Comparison of ENCODE assay signal across 9 mouse cellular contexts in genomic region chr15:102245461-102245881, GRCm38 (mm10). TPM values are rescaled to one million over a fixed set of nuclear protein-coding genes. Genes with fewer than 3 reads are reported as not detected.
DNase-seq lines count a peak whose midpoint lies in the region; ATAC-seq and TF ChIP-seq lines count a peak whose summit lies in the region.
"Had no signal": no experiment of that assay in that cellular context is flagged by ENCODE, and none has a peak within 500 bp of the region (broad histone marks: within the 10 kb centered on the region; RNA-seq: fewer than 3 reads in every experiment).

No protein-coding gene starts in this region.

- intact Hi-C loops in heart, postnatal 14 days (cut with DNase I), result no loop called here

- peak overlapping the region; percentile 61 for H3K9ac ChIP-seq in heart, embryonic 11.5 days (ENCODE audit: low read depth, low read length)
- H3K9ac ChIP-seq in hindbrain, embryonic 12.5 days, result no peak overlapping the region
- peak overlapping the region; percentile 70 for H3K9ac ChIP-seq in lung, postnatal 0 days (replicated peaks; ENCODE audit: low read depth)

- H3K36me3 ChIP-seq in heart, embryonic 11.5 days (ENCODE audit: control insufficient read depth, insufficient read depth, low read length), result no peaks in the 10 kb centered on the region
- no peaks in the 10 kb centered on the region for H3K36me3 ChIP-seq in hindbrain, embryonic 12.5 days
- H3K36me3 ChIP-seq in lung, postnatal 0 days (ENCODE audit: insufficient read depth, low read length), result no peaks in the 10 kb centered on the region

- peak overlapping the region; percentile 93 for H3K4me2 ChIP-seq in heart, embryonic 11.5 days
- peak overlapping the region; percentile 97 for H3K4me2 ChIP-seq in hindbrain, embryonic 12.5 days (replicated peaks)
- H3K4me2 ChIP-seq in lung, postnatal 0 days (replicated peaks; ENCODE audit: low read depth, low read length), result peak overlapping the region; percentile 72

- peaks cover 57% of the 10 kb centered on the region for H3K27me3 ChIP-seq in heart, embryonic 11.5 days (ENCODE audit: control insufficient read depth, insufficient read depth, low read length)
- peaks cover 96% of the 10 kb centered on the region for H3K27me3 ChIP-seq in hindbrain, embryonic 12.5 days
- H3K27me3 ChIP-seq in lung, postnatal 0 days (replicated peaks; ENCODE audit: insufficient read depth, low read length), result no peaks in the 10 kb centered on the region

- no peaks in the 10 kb centered on the region for H3K9me3 ChIP-seq in heart, embryonic 11.5 days (replicated peaks; ENCODE audit: control insufficient read depth, low read length)
- no peaks in the 10 kb centered on the region for H3K9me3 ChIP-seq in hindbrain, embryonic 12.5 days (replicated peaks)
- H3K9me3 ChIP-seq in lung, postnatal 0 days (ENCODE audit: low read length), result no peaks in the 10 kb centered on the region

- no peak for DNase-seq in heart, postnatal 14 days
- peak; percentile 66 for DNase-seq in adipocyte (ENCODE audit: low spot score)
- peak; percentile 37 for DNase-seq in lung, postnatal 0 days (ENCODE audit: low spot score)
- DNase-seq in left cerebral cortex, adult 18-20 months (ENCODE audit: low spot score in 2 of 2), result no peak
- DNase-seq in thymus, postnatal 0 days (ENCODE audit: low spot score), result no peak
- DNase-seq in cerebellum, adult 8-10 months, result no peak

- peaks cover 39% of the 10 kb centered on the region for H3K4me1 ChIP-seq in heart, embryonic 11.5 days (ENCODE audit: control insufficient read depth, insufficient read depth, low read length)
- peaks cover 46% of the 10 kb centered on the region for H3K4me1 ChIP-seq in hindbrain, embryonic 12.5 days
- peaks cover 37% of the 10 kb centered on the region for H3K4me1 ChIP-seq in lung, postnatal 0 days (ENCODE audit: insufficient read depth, low read depth, low read length)

- no peak for TF ChIP-seq CTCF in lung, postnatal 0 days (IDR thresholded peaks at IDR 0.05)

- ATAC-seq in heart, embryonic 11.5 days (replicated peaks; ENCODE audit: insufficient number of reproducible peaks, low FRiP score, low TSS enrichment), result no peak
- no peak for ATAC-seq in hindbrain, embryonic 12.5 days (ENCODE audit: low FRiP score)
- no peak for ATAC-seq in lung, postnatal 0 days

- H3K4me3 ChIP-seq in heart, embryonic 11.5 days (ENCODE audit: low read depth, low read length), result peak overlapping the region; percentile 59
- peak overlapping the region; percentile 57 for H3K4me3 ChIP-seq in hindbrain, embryonic 12.5 days
- peak overlapping the region; percentile 67 for H3K4me3 ChIP-seq in lung, postnatal 0 days (ENCODE audit: low read depth, low read length)

- TF ChIP-seq EP300 in lung, postnatal 0 days (IDR thresholded peaks at IDR 0.05), result no peak

- no peak overlapping the region for H3K27ac ChIP-seq in heart, embryonic 11.5 days (ENCODE audit: low read depth, low read length)
- H3K27ac ChIP-seq in hindbrain, embryonic 12.5 days, result no peak overlapping the region
- H3K27ac ChIP-seq in lung, postnatal 0 days (ENCODE audit: low read length), result peak overlapping the region; percentile 99

- WGBS in heart, embryonic 11.5 days (ENCODE audit: insufficient replicate concordance), result 3% methylated on average over 14 of the region's 14 CpGs
- 3% methylated on average over 14 of the region's 14 CpGs for WGBS in hindbrain, embryonic 12.5 days
- WGBS in lung, postnatal 0 days, result 1% methylated on average over 14 of the region's 14 CpGs

RNA-seq across cellular contexts. Expression of gene Rarg, which starts 11.8 kb away (rescaled TPM):
- 11.2 and 13.4 TPM in 2 replicates for polyA plus RNA-seq in heart, embryonic 11.5 days (2014; fragmentation: Nextera tagmentation; extraction: Ambion mirVana)
- total RNA-seq in heart, postnatal 14 days (2021), result 10 to 100 TPM; 18.9 to 21.1 TPM
- polyA plus RNA-seq in hindbrain, embryonic 12.5 days (2016; fragmentation: Nextera tagmentation; extraction: Ambion mirVana), result 42.2 and 45.6 TPM in 2 replicates
- polyA plus RNA-seq in lung, postnatal 0 days (2015; fragmentation: Nextera tagmentation; extraction: Ambion mirVana), result 35.8 and 40.2 TPM in 2 replicates
- 10 to 100 TPM; 12.8 to 15.7 TPM for total RNA-seq in left cerebral cortex, adult 18-20 months (2021)
- 6.0 and 7.4 TPM in 2 replicates for polyA plus RNA-seq in thymus, postnatal 0 days (2015; fragmentation: Nextera tagmentation; extraction: Ambion mirVana)

RNA-seq across cellular contexts. Expression of gene Itgb7, which starts 13.7 kb away (rescaled TPM):
- 0.94 and 1.2 TPM in 2 replicates for polyA plus RNA-seq in heart, embryonic 11.5 days (2014; fragmentation: Nextera tagmentation; extraction: Ambion mirVana)
- total RNA-seq in heart, postnatal 14 days (2021), result 1 to 10 TPM; 1.5 to 1.8 TPM
- 1.1 and 2.2 TPM in 2 replicates for polyA plus RNA-seq in hindbrain, embryonic 12.5 days (2016; fragmentation: Nextera tagmentation; extraction: Ambion mirVana)
- polyA plus RNA-seq in lung, postnatal 0 days (2015; fragmentation: Nextera tagmentation; extraction: Ambion mirVana), result 3.6 and 4.3 TPM in 2 replicates
- total RNA-seq in left cerebral cortex, adult 18-20 months (2021), result 1 to 10 TPM in 1 of 2 experiments, under 1 TPM in 1; 0.91 to 1.1 TPM
- polyA plus RNA-seq in thymus, postnatal 0 days (2015; fragmentation: Nextera tagmentation; extraction: Ambion mirVana), result 65.6 and 68.7 TPM in 2 replicates

RNA-seq across cellular contexts. Expression of gene Gm9918, which starts 24.9 kb away (rescaled TPM):
- polyA plus RNA-seq in heart, embryonic 11.5 days (2014; fragmentation: Nextera tagmentation; extraction: Ambion mirVana), result 0.07 TPM in 1 of 2 replicates, not detected in the other
- not detected for total RNA-seq in heart, postnatal 14 days (2021)
- 0.30 and 0.49 TPM in 2 replicates for polyA plus RNA-seq in hindbrain, embryonic 12.5 days (2016; fragmentation: Nextera tagmentation; extraction: Ambion mirVana)
- polyA plus RNA-seq in lung, postnatal 0 days (2015; fragmentation: Nextera tagmentation; extraction: Ambion mirVana), result 0.13 and 0.36 TPM in 2 replicates
- not detected for total RNA-seq in left cerebral cortex, adult 18-20 months (2021)
- 0.17 and 0.26 TPM in 2 replicates for polyA plus RNA-seq in thymus, postnatal 0 days (2015; fragmentation: Nextera tagmentation; extraction: Ambion mirVana)
- total RNA-seq: neutrophil, adult 5-6 weeks had no signal

RNA-seq across cellular contexts. Expression of gene Mfsd5, which starts 33.8 kb away (rescaled TPM):
- polyA plus RNA-seq in heart, embryonic 11.5 days (2014; fragmentation: Nextera tagmentation; extraction: Ambion mirVana), result 44.4 and 45.3 TPM in 2 replicates
- 10 to 100 TPM; 16.7 to 19.0 TPM for total RNA-seq in heart, postnatal 14 days (2021)
- polyA plus RNA-seq in hindbrain, embryonic 12.5 days (2016; fragmentation: Nextera tagmentation; extraction: Ambion mirVana), result 54.2 and 54.9 TPM in 2 replicates
- 70.4 and 72.7 TPM in 2 replicates for polyA plus RNA-seq in lung, postnatal 0 days (2015; fragmentation: Nextera tagmentation; extraction: Ambion mirVana)
- total RNA-seq in left cerebral cortex, adult 18-20 months (2021), result 10 to 100 TPM; 42.8 to 44.5 TPM
- polyA plus RNA-seq in thymus, postnatal 0 days (2015; fragmentation: Nextera tagmentation; extraction: Ambion mirVana), result 53.5 and 55.1 TPM in 2 replicates

RNA-seq across cellular contexts. Expression of gene Csad, which starts 40.9 kb away (rescaled TPM):
- polyA plus RNA-seq in heart, embryonic 11.5 days (2014; fragmentation: Nextera tagmentation; extraction: Ambion mirVana), result 31.3 and 33.4 TPM in 2 replicates
- 10 to 100 TPM; 21.3 to 23.7 TPM for total RNA-seq in heart, postnatal 14 days (2021)
- polyA plus RNA-seq in hindbrain, embryonic 12.5 days (2016; fragmentation: Nextera tagmentation; extraction: Ambion mirVana), result 49.3 and 53.5 TPM in 2 replicates
- 71.0 and 76.9 TPM in 2 replicates for polyA plus RNA-seq in lung, postnatal 0 days (2015; fragmentation: Nextera tagmentation; extraction: Ambion mirVana)
- total RNA-seq in left cerebral cortex, adult 18-20 months (2021), result 10 to 100 TPM; 28.5 to 30.6 TPM
- polyA plus RNA-seq in thymus, postnatal 0 days (2015; fragmentation: Nextera tagmentation; extraction: Ambion mirVana), result 32.2 and 33.7 TPM in 2 replicates

Comparison
In these comparisons a context has a peak if more than half of its experiments do, and no peak if none do; other contexts are left out.
1. DNase-seq: peak in adipocyte (single experiment) and lung, postnatal 0 days (single experiment); none in heart, postnatal 14 days (0 of 2), left cerebral cortex, adult 18-20 months (0 of 2), thymus, postnatal 0 days (single experiment) and cerebellum, adult 8-10 months (single experiment).
2. RNA of gene Itgb7, which starts 13.7 kb away (polyA plus RNA-seq): 65.6 to 68.7 TPM in thymus, postnatal 0 days; 3.6 to 4.3 TPM in lung, postnatal 0 days, 1.1 to 2.2 TPM in hindbrain, embryonic 12.5 days and 0.94 to 1.2 TPM in heart, embryonic 11.5 days; every median in the first group is over 10 times any median in the second.
3. Peak in every context shown above with its lines, with median percentiles within 50 percentile points of each other: H3K4me2 ChIP-seq and H3K4me3 ChIP-seq.